Mouse (Mus musculus) gonadal fat pad, adult 2 months (tissue): ENCODE results near the gene Pitx2. TPM values are rescaled to one million over a fixed set of nuclear protein-coding genes. Genes with fewer than 3 reads are reported as not detected.

Experiments
- DNase-seq: peaks from one replicate; pipeline ENCODE4 v3.0.0-alpha.2; 2012; ENCODE audit warnings: low read depth
- polyA plus RNA-seq: library from polyadenylated mRNA; depleted of rRNA; stranded (reverse); fragments of >200 nt; gene quantifications from 2 replicates; pipeline ENCODE4 v1.2.3, GENCODE M21; 2012; rRNA removed

Gene Pitx2
- 0.28 and 1.5 TPM in 2 replicates for polyA plus RNA-seq

- peak; percentile 26 for DNase-seq
Observed at GRCm38 (mm10) chr3:129199609-129200500, at the start of gene Pitx2. TSS of gene Pitx2 (plus strand) at chr3:129199878.

GRCm38 (mm10) chr3:129150001-129150400 lies 49.7 kb upstream of the Pitx2 start:
- no peak for DNase-seq

- DNase-seq, result no peak
Observed at GRCm38 (mm10) chr3:129151096-129151685, 48.5 kb upstream of the Pitx2 start.

GRCm38 (mm10) chr3:129158812-129159370 lies 40.8 kb upstream of the Pitx2 start:
- no peak for DNase-seq

- peak; percentile 81 for DNase-seq
Observed at GRCm38 (mm10) chr3:129161333-129162035, 38.2 kb upstream of the Pitx2 start.

GRCm38 (mm10) chr3:129164246-129164645 lies 35.4 kb upstream of the Pitx2 start:
- no peak for DNase-seq

- DNase-seq, result peak; percentile 69
Observed at GRCm38 (mm10) chr3:129165715-129166114, 34.0 kb upstream of the Pitx2 start.

GRCm38 (mm10) chr3:129166684-129167083 lies 33.0 kb upstream of the Pitx2 start:
- no peak for DNase-seq

GRCm38 (mm10) chr3:129170416-129170815 lies 29.3 kb upstream of the Pitx2 start:
- peak; percentile 100 for DNase-seq

- peak; percentile 87 for DNase-seq
Observed at GRCm38 (mm10) chr3:129171789-129172188, 27.9 kb upstream of the Pitx2 start.

GRCm38 (mm10) chr3:129194436-129194835 lies 5.2 kb upstream of the Pitx2 start:
- no peak for DNase-seq

- no peak for DNase-seq
Observed at GRCm38 (mm10) chr3:129195036-129195435, 4.6 kb upstream of the Pitx2 start.

- no peak for DNase-seq
Observed at GRCm38 (mm10) chr3:129195816-129196549, 3.7 kb upstream of the Pitx2 start.

GRCm38 (mm10) chr3:129196550-129196919 lies 3.1 kb upstream of the Pitx2 start:
- no peak for DNase-seq

GRCm38 (mm10) chr3:129197035-129197434 lies 2.6 kb upstream of the Pitx2 start:
- no peak for DNase-seq

GRCm38 (mm10) chr3:129197786-129198626 lies 1.7 kb upstream of the Pitx2 start:
- DNase-seq, result no peak

GRCm38 (mm10) chr3:129198627-129198903 lies 1.1 kb upstream of the Pitx2 start:
- DNase-seq, result no peak

GRCm38 (mm10) chr3:129199160-129199608 lies 494 bp upstream of the Pitx2 start:
- DNase-seq, result peak; percentile 19

GRCm38 (mm10) chr3:129200501-129200890 lies 818 bp downstream of the Pitx2 start:
- no peak for DNase-seq

GRCm38 (mm10) chr3:129201156-129201555 lies 1.5 kb downstream of the Pitx2 start:
- peak; percentile 6 for DNase-seq
